ENCODE assay signal across 16 mouse cellular contexts in the genomic region with DNA sequence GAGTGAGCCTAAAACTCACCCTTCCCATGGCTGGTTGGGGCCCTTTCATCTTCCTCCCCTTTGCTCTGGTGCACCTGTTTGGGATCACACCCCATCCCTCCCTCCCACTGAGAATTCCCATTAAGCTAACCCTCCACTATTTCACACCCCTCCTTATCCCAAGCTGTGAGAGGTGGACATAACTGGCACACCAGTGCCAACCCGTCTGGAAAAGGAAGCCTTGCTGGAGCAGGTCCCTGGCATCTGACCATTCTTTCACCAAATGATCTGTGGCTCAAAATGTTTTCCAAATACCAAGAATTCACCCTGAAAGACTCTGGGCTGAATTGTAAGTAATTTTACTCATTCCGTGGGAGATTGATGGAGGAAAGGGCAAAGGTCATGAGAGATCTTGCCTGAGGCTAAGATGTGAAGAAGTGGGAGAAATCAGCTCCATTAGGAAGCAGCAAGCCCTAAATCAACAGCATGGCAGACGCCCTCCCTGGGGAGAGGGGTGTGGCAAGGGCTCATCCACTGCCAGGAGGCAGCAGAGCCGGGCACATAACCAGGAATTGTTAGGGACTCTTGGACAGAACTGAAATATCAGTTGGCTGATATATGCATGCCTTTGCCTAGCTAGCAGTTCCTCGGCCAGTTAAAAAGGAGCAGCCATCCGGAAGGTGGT. TPM values are rescaled to one million over a fixed set of nuclear protein-coding genes. Genes with fewer than 3 reads are reported as not detected.
A peak's percentile ranks its signal among the peaks of the same experiment; 100 is the strongest.
DNase-seq lines count a peak whose midpoint lies in the region; ATAC-seq lines count a peak whose summit lies in the region.
"Had no signal": no experiment of that assay in that cellular context is flagged by ENCODE, and none has a peak within 500 bp of the region (broad histone marks: within the 10 kb centered on the region; RNA-seq: fewer than 3 reads in every experiment).

No protein-coding gene starts in this region.

- H3K27ac ChIP-seq in neural tube, embryonic 11.5 days (ENCODE audit: low read depth, low read length) = no peak overlapping the region
- H3K27ac ChIP-seq: kidney, postnatal 0 days; lung, embryonic 15.5 days; neural tube, embryonic 13.5 days had no signal

- 25% methylated on average over 6 of the region's 6 CpGs for WGBS in neural tube, embryonic 11.5 days

- no peaks in the 10 kb centered on the region for H3K27me3 ChIP-seq in neural tube, embryonic 11.5 days (ENCODE audit: control insufficient read depth, insufficient read depth, low read length)
- H3K27me3 ChIP-seq: lung, embryonic 15.5 days; neural tube, embryonic 13.5 days had no signal

- no peaks in the 10 kb centered on the region for H3K9me3 ChIP-seq in neural tube, embryonic 11.5 days (ENCODE audit: control insufficient read depth, low read length)
- H3K9me3 ChIP-seq: lung, embryonic 15.5 days; neural tube, embryonic 13.5 days had no signal

- peak; percentile 72 for DNase-seq in adrenal gland, postnatal 10 days
- no peak for DNase-seq in adrenal gland, postnatal 4 days (ENCODE audit: low spot score in 2 of 2)
- DNase-seq in left cerebral cortex, postnatal 4 days = peak; percentile 79
- DNase-seq in left cerebral cortex, postnatal 36 days (ENCODE audit: low spot score in 2 of 2) = no peak
- peak; percentile 76 for DNase-seq in cerebellum, adult 9-11 months
- DNase-seq in neural tube, embryonic 11.5 days (ENCODE audit: low spot score) = peak; percentile 38
- no peak for DNase-seq in thymus, adult 18-20 months
- no peak for DNase-seq in gastrocnemius, postnatal 10 days
- DNase-seq: gastrocnemius, postnatal 36 days; retina, postnatal 1 day had no signal

- intact Hi-C loops in left cerebral cortex, postnatal 4 days (cut with DNase I) = no loop called here
- intact Hi-C loops in left cerebral cortex, postnatal 36 days (cut with DNase I) = no loop called here

- no peak overlapping the region for H3K9ac ChIP-seq in neural tube, embryonic 11.5 days (ENCODE audit: low read length)
- H3K9ac ChIP-seq: lung, embryonic 15.5 days; neural tube, embryonic 13.5 days had no signal

- ATAC-seq in neural tube, embryonic 11.5 days (ENCODE audit: insufficient read depth, low FRiP score, low TSS enrichment) = no peak

- H3K36me3 ChIP-seq in neural tube, embryonic 11.5 days (ENCODE audit: control insufficient read depth, insufficient read depth, low read length) = no peaks in the 10 kb centered on the region
- H3K36me3 ChIP-seq: lung, embryonic 15.5 days; neural tube, embryonic 13.5 days had no signal

- no peak overlapping the region for H3K4me3 ChIP-seq in neural tube, embryonic 11.5 days (ENCODE audit: low read depth, low read length)
- H3K4me3 ChIP-seq: lung, embryonic 15.5 days; neural tube, embryonic 13.5 days had no signal

- H3K4me1 ChIP-seq in neural tube, embryonic 11.5 days (ENCODE audit: control insufficient read depth, insufficient read depth, low read length) = peaks cover 5% of the 10 kb centered on the region; the same call in 1 of the 2 replicates

- no peak overlapping the region for H3K4me2 ChIP-seq in neural tube, embryonic 11.5 days (ENCODE audit: low read depth)
- H3K4me2 ChIP-seq: lung, embryonic 15.5 days; midbrain, embryonic 11.5 days; neural tube, embryonic 13.5 days had no signal

RNA-seq across cellular contexts. Expression of a gene that starts 17.6 kb away (rescaled TPM):
- 10 to 100 TPM in 1 of 2 experiments, 1 to 10 TPM in 1; 9.6 to 15.7 TPM for total RNA-seq in adrenal gland, postnatal 10 days (2021)
- total RNA-seq in adrenal gland, postnatal 4 days (2021) = 1 to 10 TPM; 2.5 to 9.8 TPM
- total RNA-seq in left cerebral cortex, postnatal 4 days (2021) = under 1 TPM in 1 of 2 experiments, not detected in 1; 0.18 TPM
- total RNA-seq in left cerebral cortex, postnatal 36 days (2021) = not detected
- 0.19 and 0.24 TPM in 2 replicates for polyA plus RNA-seq in neural tube, embryonic 11.5 days (2014; fragmentation: Nextera tagmentation; extraction: Ambion mirVana)
- under 1 TPM; 0.09 to 0.75 TPM for total RNA-seq in gastrocnemius, postnatal 10 days (2021)
- polyA plus RNA-seq: midbrain, embryonic 11.5 days had no signal

RNA-seq across cellular contexts. Expression of a gene that starts 21.3 kb away (rescaled TPM):
- 10 to 100 TPM; 58.5 to 60.9 TPM for total RNA-seq in adrenal gland, postnatal 10 days (2021)
- 100 to 1,000 TPM; 102 to 103 TPM for total RNA-seq in adrenal gland, postnatal 4 days (2021)
- 10 to 100 TPM; 27.2 to 27.6 TPM for total RNA-seq in left cerebral cortex, postnatal 4 days (2021)
- total RNA-seq in left cerebral cortex, postnatal 36 days (2021) = 10 to 100 TPM; 18.2 to 21.9 TPM
- 41.4 and 49.5 TPM in 2 replicates for polyA plus RNA-seq in neural tube, embryonic 11.5 days (2014; fragmentation: Nextera tagmentation; extraction: Ambion mirVana)
- total RNA-seq in gastrocnemius, postnatal 10 days (2021) = 10 to 100 TPM in 1 of 2 experiments, 1 to 10 TPM in 1; 9.7 to 11.1 TPM

RNA-seq across cellular contexts. Expression of a gene that starts 28.5 kb away (rescaled TPM):
- total RNA-seq in adrenal gland, postnatal 10 days (2021) = 100 to 1,000 TPM; 179 to 189 TPM
- 100 to 1,000 TPM; 105 to 107 TPM for total RNA-seq in adrenal gland, postnatal 4 days (2021)
- 10 to 100 TPM; 74.4 to 74.5 TPM for total RNA-seq in left cerebral cortex, postnatal 4 days (2021)
- 10 to 100 TPM; 75.6 to 78.5 TPM for total RNA-seq in left cerebral cortex, postnatal 36 days (2021)
- polyA plus RNA-seq in neural tube, embryonic 11.5 days (2014; fragmentation: Nextera tagmentation; extraction: Ambion mirVana) = 142 and 145 TPM in 2 replicates
- 100 to 1,000 TPM; 121 to 147 TPM for total RNA-seq in gastrocnemius, postnatal 10 days (2021)

RNA-seq across cellular contexts. Expression of a gene that starts 36.6 kb away (rescaled TPM):
- 10 to 100 TPM; 60.0 to 62.2 TPM for total RNA-seq in adrenal gland, postnatal 10 days (2021)
- total RNA-seq in adrenal gland, postnatal 4 days (2021) = 10 to 100 TPM; 80.6 to 84.2 TPM
- 100 to 1,000 TPM; 105 to 113 TPM for total RNA-seq in left cerebral cortex, postnatal 4 days (2021)
- total RNA-seq in left cerebral cortex, postnatal 36 days (2021) = 10 to 100 TPM; 73.4 to 91.7 TPM
- polyA plus RNA-seq in neural tube, embryonic 11.5 days (2014; fragmentation: Nextera tagmentation; extraction: Ambion mirVana) = 244 and 251 TPM in 2 replicates
- total RNA-seq in gastrocnemius, postnatal 10 days (2021) = 10 to 100 TPM; 51.3 to 52.7 TPM

RNA-seq across cellular contexts. Expression of a gene that starts 38.0 kb away (rescaled TPM):
- 10 to 100 TPM in 1 of 2 experiments, 1 to 10 TPM in 1; 7.1 to 21.8 TPM for total RNA-seq in adrenal gland, postnatal 10 days (2021)
- 1 to 10 TPM; 1.3 to 5.6 TPM for total RNA-seq in adrenal gland, postnatal 4 days (2021)
- total RNA-seq in left cerebral cortex, postnatal 4 days (2021) = not detected
- total RNA-seq in left cerebral cortex, postnatal 36 days (2021) = not detected
- polyA plus RNA-seq in neural tube, embryonic 11.5 days (2014; fragmentation: Nextera tagmentation; extraction: Ambion mirVana) = not detected in 2 replicates
- 100 to 1,000 TPM; 156 to 183 TPM for total RNA-seq in gastrocnemius, postnatal 10 days (2021)
- total RNA-seq: layer of hippocampus, postnatal 14 days had no signal
- polyA plus RNA-seq: heart, embryonic 14.5 days; midbrain, embryonic 11.5 days; neural tube, embryonic 13.5 days had no signal

Comparison
In these comparisons a context has a peak if more than half of its experiments do, and no peak if none do; other contexts are left out.
1. DNase-seq: peak in adrenal gland, postnatal 10 days (single experiment), left cerebral cortex, postnatal 4 days (single experiment), cerebellum, adult 9-11 months (single experiment) and neural tube, embryonic 11.5 days (single experiment); none in adrenal gland, postnatal 4 days (0 of 2), left cerebral cortex, postnatal 36 days (0 of 2), thymus, adult 18-20 months (0 of 2) and gastrocnemius, postnatal 10 days (single experiment).